Mouse (Mus musculus): ENCODE data around the gene Dnttip1.

The Dnttip1 gene

DNA sequence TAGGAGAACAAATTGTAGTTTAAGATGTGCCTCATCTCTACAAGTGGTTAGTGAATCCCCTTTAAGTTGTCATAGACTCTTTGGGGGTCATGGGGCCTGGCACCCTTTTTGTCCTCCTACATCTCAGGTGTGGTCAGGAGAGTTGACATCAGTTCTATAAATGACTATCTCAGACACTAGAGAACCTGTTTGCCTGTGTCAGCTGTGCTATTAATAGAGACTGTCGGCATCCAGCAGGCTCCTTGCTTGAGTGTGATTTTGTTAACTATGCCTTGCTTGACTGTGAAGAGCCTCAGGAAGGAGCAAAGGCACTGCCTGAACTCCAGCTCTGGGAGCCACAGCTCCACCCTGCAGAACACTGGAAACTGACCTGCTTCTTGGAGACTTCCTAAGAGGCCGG, 9.0 kb downstream of the Dnttip1 start:
- peak; percentile 95 for DNase-seq

DNA sequence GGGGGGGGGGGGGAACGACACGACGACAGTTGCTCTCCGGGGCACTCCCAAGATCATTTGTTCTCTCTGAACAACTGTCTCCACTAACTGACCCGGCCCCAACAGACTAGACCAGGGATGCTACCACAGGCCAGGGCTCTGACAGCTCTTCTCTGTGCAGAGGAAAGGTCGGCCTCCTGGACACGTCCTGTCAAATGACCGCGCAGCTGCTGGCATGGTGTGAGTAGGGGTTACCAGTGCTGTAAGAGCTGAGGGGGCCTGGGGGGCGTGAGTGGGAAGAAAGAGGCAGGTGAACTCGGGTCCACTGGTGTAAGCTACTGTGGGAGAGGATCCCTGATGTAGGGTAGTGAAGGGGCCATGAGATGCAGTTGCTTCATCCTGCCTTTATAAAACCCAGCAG, 12.1 kb downstream of the Dnttip1 start:
- peak; percentile 91 for DNase-seq

DNA sequence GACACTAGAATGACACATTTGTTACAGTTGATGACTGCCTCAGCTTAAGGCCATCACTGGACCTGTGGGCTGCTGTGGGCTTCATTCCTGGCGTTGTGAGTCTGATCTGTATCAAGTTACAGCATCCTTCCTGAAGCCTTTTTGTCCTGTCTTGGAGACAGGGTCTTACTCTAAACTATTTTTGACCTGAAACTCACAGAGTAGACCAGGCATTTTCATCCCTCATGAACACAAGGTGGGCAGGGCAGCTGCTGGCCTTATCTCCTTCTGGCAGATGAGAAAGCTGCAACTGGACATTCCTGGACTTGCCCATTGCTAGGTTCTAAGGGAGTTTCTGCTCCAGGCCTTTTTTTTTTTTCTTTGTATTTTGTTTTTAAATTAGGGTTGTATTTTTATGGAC, 12.9 kb downstream of the Dnttip1 start:
- peak; percentile 77 for DNase-seq

DNA sequence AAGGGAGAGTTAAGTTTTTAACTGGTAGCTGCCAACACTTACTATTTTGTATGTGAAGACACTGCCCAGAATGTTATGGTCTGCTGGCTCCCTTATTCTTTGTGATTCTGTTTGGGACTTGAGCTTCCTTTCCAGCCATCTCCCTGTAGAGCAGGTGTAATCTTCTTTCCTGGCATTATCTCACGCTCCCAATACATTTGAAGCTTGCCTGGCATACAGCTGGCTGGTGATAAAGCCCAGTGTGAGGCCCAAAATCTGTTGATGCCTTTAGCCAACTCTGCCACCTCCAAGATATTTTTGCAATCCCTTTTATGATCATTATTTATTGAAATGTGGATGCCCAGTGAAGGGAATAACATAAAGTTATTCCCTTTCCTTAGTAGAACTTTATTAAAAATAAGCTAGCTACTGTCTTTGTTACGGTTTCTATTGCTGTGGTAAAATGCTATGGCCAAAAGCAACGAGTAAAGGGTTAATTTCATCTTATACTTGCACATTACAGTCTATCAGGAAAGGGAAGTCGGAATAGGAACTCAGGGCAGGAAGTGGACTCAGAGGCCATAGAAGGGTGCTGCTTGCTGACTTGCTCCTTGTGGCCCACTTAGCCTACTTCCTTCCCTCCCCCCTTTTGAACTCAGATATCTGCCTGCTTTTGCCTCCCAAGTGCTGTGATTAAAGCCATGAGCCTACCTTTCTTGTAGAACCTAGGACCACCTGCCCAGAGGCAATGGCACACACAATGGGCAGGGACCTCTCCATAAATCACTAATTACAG, 14.5 kb downstream of the Dnttip1 start:
- DNase-seq = no peak

DNA sequence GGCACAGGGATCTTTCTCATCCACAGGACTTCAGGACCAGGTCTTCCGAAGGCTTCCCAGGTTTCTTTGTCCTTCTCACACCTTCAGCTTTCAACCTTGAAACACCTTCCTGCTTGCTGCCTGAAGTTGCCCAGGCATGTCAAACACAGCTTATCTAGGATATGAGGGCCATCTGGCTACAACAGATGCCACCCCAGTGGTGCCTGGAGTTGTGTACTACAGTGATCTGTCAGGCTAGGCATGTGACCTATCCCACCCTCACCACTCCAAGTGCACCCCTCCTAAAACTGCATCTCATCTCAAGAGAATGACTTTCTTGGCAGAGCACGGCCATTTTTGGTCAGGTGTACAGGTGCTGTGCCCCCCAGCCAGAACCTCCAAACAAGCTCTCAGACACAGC, 15.7 kb downstream of the Dnttip1 start:
- DNase-seq = peak; percentile 89

GRCm38 (mm10) chr2:164761971-164762370, 16.2 kb downstream of the Dnttip1 start:
- DNase-seq = peak; percentile 70

- DNase-seq = peak; percentile 70
These were observed 16.8 kb downstream of the Dnttip1 start for GRCm38 (mm10) chr2:164762593-164762992.

DNA sequence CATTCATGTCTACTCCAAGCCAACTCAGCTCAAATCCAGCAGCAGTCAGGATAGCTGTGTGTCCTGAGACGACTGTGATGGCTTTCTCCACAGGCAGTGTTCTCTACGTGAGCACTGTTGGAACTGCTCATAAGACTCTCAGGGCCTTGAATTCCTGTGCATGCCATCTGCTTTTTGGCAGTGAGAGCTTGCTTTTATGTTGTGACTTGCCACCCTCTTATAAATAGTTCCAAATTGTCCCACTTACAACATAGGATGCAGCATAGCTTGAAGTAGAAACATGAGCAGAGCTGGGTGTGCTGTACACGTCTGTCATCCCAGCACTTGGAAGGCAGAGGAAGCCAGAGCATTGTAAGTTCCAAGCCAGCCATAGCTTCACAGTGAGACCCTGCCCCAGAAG, 20.1 kb downstream of the Dnttip1 start:
- DNase-seq = no peak

DNA sequence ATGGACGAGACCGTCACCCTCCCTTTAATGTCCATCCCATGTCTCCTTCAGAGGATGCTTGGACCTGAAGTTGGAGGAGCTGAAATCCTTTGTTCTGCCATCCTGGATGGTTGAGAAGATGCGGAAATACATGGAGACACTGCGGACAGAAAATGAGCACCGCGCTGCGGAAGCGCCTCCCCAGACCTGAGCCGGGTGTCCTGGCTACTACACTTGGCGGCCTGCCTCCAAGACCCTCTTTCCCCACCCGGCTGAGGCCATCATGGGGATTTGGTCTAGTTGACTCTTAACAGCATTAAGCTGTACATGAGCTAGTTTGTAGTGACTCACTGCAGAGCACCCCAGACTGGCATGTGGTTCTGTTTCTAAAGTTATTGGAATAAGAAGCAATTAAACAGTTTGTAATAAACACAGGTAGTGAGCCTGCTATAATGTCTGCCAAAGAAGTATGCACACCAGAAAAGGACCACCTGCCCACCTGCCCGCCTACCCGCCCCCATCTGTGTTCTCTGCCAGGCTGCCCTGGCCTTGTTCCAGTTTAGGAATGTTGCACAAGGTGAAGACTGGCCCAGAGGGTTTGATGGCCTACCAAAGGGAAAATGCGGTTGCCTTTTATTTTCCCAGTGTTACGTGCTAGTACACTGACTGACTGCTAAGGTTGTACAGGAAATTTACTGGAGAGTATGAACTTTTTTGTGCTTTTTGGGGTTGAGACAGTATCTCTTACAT, 22.2 kb downstream of the Dnttip1 start:
- no peak for DNase-seq

GRCm38 (mm10) chr2:164769258-164770037, 23.7 kb downstream of the Dnttip1 start, which contains the start of gene Ube2c:
Gene Ube2c (plus strand): TSS chr2:164769898.
- peak; percentile 100 for DNase-seq

DNA sequence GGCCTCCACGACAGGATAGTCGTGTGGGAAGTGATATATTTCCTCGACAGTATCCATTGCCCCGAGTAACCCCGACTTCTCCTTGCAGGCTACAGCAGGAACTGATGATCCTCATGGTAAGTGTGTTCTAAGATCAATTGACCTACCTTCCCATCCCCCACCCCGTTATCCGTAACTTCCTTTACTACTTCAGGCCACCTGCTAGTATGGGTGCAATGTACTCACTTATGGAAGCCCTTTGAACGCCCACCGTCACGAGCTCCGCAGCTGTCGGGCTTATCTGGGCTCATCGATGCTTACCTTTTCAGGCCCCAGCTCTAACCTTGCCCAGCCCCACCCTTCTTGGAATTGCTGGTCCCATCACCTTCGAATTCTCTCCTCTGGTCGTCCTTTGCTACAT, 24.5 kb downstream of the Dnttip1 start:
- no peak for DNase-seq

DNA sequence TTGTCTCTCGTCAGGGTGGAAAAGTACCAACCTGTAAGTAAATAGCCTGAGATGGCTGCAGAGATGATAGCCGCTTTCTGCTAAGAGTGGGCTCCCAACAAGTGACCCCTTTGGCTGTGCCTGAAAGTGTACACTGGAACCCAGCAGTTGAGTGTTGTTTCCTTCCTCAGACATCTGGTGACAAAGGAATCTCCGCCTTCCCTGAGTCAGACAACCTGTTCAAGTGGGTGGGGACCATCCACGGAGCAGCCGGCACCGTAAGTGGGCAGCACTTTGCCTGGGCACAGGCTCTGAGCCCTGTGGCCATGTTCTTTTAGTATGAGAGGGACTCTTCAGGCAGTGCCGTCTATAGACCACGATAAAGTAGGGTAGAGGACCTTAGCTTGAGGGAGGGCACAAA, 25.3 kb downstream of the Dnttip1 start:
- DNase-seq = no peak

DNA sequence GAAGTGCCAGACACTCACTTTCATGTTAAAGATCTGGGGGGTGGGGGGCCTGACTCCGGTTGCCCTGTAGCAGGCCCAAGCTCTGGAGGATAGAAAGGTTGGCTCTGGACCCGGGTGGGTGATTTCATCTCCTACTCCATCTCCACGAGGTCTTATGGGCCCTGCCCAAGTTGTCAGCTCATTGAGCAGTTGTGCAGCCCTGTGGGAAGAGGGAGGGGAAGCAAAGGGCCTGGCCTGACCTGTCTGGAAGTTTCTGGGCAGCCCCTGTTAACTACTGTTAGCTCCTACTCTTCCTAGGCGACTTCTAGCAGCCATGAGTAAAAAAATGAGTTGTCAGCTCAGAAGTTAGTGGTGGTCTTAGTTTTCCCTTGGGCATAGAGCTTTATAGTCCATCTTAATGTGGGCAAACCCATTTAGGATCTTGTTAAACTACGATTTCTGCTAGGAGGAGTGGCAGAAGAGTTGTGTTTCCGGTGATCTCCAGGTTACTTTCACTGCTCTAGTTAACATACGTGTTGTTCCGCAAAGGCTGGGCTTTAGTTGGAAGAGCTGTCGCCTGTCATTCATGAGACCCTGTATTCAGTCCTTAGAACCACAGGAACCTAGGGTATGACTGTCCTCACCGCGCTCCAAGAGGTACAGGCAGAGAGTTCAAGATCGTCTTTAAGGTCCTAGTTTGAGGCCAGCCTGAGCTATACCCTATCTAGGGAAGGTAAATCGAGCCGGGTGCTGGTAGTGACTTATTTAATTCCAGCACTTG, 27.6 kb downstream of the Dnttip1 start:
- DNase-seq = no peak

GRCm38 (mm10) chr2:164773989-164774364, 28.2 kb downstream of the Dnttip1 start:
- no peak for DNase-seq

DNA sequence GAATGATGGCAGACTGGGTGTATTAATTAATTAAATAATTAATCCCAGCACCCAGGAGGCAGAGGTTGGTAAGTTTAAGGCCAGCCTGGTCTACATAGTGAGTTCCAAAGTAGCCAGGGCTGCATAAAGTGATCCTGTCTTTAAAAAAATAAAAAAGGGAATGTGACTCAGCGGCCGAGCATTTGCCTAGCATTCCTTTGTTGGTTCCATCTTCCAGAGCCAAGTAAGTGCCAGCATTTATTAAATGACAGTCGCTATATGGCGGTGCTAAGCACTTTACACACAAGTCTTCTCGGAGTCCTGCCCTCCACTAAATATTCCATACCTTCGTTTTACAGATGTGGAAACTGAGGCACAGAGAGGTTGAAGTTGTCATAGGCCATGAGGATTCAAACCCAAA, 30.3 kb downstream of the Dnttip1 start:
- no peak for DNase-seq

- peak; percentile 85 for DNase-seq
These were observed 31.0 kb downstream of the Dnttip1 start for GRCm38 (mm10) chr2:164776801-164777200.

- DNase-seq = peak; percentile 91
These were observed 31.6 kb downstream of the Dnttip1 start for GRCm38 (mm10) chr2:164777246-164778014.

DNA sequence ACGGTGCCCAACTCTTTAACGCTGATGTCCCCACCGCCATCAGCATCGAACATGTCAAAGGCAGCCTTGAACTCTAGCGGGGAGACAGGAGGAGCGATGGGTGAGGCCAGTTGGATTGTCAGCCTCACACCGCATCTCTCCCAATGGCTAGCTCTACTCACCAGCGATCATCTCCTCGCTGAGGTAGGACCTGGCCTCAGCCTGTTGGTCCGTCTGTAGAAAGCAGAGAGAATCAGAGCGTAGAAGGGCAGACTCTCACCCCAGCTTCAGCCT, 32.2 kb downstream of the Dnttip1 start:
- DNase-seq = peak; percentile 78

DNA sequence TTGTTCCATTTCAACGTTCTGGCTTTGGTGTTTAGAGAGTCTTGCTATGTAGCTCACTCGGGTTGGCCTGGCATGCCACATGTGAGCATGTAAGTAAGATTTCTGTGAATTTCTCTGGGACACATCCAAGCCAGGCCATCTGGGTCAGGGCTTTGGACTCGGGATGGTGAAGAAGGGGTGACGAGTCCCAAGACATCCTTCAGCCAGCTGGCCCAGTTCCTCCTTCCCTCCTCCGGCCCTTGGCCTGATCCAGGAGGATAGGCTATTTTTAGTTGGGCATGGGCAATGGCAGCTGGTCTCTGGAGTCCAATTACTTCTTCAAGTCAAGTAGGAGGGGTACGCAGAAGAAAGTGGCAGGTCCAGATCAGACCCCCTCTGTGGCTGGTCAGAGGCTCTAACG, 33.0 kb downstream of the Dnttip1 start:
- DNase-seq = peak; percentile 89

DNA sequence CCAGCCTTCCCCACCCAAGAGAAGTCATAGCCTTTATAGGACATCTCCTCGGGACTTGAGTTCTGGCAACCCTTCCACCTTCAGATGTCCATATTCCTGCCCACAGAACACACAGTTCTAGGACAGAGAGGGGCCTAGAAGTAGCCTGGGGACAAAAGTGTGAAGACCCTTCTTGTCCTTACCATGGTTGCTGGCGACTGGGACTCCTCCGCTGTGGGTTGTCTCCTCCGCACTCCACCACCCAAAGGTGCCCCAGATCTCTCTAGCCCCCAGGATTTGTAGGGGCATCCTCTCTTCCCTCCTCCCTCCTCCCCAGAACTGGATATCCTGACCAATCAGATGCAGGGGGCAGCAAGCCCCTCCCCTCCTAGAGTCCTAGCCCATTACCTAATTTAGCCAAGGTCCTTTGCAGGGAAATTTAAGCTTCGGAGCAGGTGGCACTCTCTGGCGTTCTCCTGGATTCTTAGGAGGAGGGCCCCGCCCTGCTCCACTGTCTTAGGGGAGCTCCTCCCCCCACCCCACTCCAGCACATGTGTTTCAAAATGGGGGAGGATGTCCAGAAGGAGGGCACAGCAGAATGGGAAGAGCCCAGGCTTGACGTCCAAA, 33.8 kb downstream of the Dnttip1 start, which contains the start of gene Tnnc2:
TSS of gene Tnnc2 (minus strand) at position 487 of the 606 bp plus-strand sequence.
- no peak for DNase-seq

- no peak for DNase-seq
These were observed 36.1 kb downstream of the Dnttip1 start for GRCm38 (mm10) chr2:164781876-164782275.
